Mouse (Mus musculus): ENCODE measurements at regions not wholly inside any gene's neighbourhood (a gene's known extent, or its start where the extent isn't known, plus 50 kb on each side); places are given as distances from the start of the nearest gene placed in this dataset.

DNA sequence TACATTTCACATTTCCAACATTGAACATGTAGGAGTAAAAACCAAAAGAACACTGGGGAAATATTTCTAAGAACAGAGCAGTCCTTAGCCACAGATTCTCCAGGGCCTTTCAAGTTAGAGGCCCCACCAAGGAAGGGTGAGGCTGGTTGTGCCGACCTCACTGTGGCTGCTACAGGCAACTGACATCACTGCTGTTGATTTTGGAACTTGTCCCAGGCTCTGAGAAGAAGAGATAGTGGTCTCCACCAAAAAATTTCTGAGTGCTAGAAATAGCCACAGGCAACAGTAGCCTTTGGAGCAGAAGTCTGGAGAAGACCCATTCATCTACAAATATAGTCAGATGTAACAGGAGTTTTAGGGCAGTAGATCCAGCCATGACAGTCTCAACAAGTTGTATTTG, 959.7 kb upstream of the Lrrc6 start:
- no peak for TF ChIP-seq CTCF (IDR thresholded peaks at IDR 0.05; ENCODE audit: low read depth, low read length)
- TF ChIP-seq POLR2A (IDR thresholded peaks at IDR 0.05; ENCODE audit: borderline replicate concordance, low read depth, low read length) = no peak
- no peak overlapping the region for H3K27ac ChIP-seq (ENCODE audit: insufficient read depth, low read depth, low read length)
- H3K4me1 ChIP-seq (ENCODE audit: control insufficient read depth, insufficient read depth, low read length) = peaks cover 4% of the 10 kb centered on the region
- H3K4me3 ChIP-seq (ENCODE audit: insufficient read depth, low read length) = no peak overlapping the region

DNA sequence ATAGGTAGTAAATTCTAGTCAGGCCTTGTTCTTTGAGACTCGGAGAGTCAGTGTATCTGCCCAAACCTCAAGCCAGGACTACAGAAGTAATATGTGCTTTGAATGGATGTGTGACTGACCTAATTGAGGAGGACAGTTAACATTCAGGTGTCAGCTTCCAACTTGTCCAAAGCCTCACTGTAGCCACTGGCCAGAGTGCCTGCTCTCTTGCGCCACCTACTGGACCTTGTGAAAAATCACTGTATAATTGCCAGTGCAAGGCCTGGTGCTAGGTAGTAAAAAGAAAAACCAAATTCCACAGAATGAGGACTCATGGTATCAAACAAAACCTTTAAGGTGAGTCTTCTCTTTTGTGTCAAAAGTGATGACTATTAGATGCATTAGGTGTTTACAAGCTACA, 933.6 kb upstream of the Lrrc6 start:
- TF ChIP-seq POLR2A (IDR thresholded peaks at IDR 0.05; ENCODE audit: borderline replicate concordance, low read depth, low read length) (no peak), CTCF (IDR thresholded peaks at IDR 0.05; ENCODE audit: low read depth, low read length) (peak; percentile 94)
- Histone ChIP-seq H3K4me3 (ENCODE audit: insufficient read depth, low read length) (no peak overlapping the region), H3K27ac (ENCODE audit: insufficient read depth, low read depth, low read length) (no peak overlapping the region), H3K4me1 (ENCODE audit: control insufficient read depth, insufficient read depth, low read length) (no peaks in the 10 kb centered on the region)

DNA sequence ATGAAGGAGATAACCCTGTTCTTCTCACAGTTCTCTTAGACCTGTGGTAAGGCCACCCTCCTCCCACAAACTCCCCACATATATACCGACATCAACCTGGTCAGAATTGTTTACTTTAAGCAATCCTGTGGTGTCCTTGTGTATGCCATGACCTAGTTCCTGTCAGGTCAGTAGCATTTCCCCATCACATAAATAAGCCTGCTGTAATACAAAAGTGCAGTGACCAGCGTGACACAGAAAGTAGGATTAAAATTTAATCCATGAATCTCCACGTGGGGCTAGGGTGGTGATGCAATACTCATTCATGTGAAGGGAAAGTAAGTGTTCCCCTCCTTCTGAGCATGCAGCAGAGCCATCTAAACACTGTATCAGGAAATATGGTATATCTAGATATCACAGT, 923.2 kb upstream of the Lrrc6 start:
- no peak overlapping the region for H3K4me3 ChIP-seq (ENCODE audit: insufficient read depth, low read length)
- TF ChIP-seq POLR2A (IDR thresholded peaks at IDR 0.05; ENCODE audit: borderline replicate concordance, low read depth, low read length) = no peak
- no peak for TF ChIP-seq CTCF (IDR thresholded peaks at IDR 0.05; ENCODE audit: low read depth, low read length)
- no peak overlapping the region for H3K27ac ChIP-seq (ENCODE audit: insufficient read depth, low read depth, low read length)
- peaks cover 3% of the 10 kb centered on the region; the same call in 1 of the 2 replicates for H3K4me1 ChIP-seq (ENCODE audit: control insufficient read depth, insufficient read depth, low read length)

DNA sequence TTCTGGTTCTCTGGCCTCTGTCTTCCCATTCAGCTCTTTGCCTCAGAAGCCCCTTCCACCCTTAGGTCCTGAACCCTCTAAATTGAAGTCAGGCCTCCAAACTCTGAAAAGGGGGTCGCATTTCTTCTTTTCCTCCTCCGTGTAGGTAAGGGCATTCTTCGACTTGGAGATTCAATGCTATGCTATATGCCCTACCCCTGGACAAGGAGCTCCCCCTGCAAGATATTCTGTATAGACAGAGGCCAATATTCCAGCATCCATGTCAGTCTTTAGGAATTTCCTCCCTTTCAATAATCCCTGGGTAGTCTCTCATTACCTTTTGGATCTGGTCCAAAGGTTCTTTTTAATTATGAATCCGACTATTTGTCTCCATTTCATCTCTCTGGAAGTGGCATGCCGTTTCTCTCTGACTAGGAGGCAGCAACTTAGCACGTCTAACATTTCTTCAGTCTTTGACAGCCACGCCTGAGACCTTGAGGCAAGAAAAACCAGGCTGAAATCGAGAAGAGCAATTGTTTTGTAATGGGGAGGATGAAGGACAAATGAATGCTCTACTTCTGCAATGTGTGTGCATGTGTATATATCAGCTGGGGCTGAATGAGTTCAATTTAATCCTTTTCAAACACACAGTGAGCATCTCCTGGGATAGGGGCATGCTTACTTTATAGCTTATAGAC, 921.7 kb upstream of the Lrrc6 start:
- no peak overlapping the region for H3K27ac ChIP-seq (ENCODE audit: insufficient read depth, low read depth, low read length)
- H3K4me3 ChIP-seq (ENCODE audit: insufficient read depth, low read length) = no peak overlapping the region
- TF ChIP-seq CTCF (IDR thresholded peaks at IDR 0.05; ENCODE audit: low read depth, low read length) = no peak
- TF ChIP-seq POLR2A (IDR thresholded peaks at IDR 0.05; ENCODE audit: borderline replicate concordance, low read depth, low read length) = no peak
- peaks cover 3% of the 10 kb centered on the region; the same call in 1 of the 2 replicates for H3K4me1 ChIP-seq (ENCODE audit: control insufficient read depth, insufficient read depth, low read length)

DNA sequence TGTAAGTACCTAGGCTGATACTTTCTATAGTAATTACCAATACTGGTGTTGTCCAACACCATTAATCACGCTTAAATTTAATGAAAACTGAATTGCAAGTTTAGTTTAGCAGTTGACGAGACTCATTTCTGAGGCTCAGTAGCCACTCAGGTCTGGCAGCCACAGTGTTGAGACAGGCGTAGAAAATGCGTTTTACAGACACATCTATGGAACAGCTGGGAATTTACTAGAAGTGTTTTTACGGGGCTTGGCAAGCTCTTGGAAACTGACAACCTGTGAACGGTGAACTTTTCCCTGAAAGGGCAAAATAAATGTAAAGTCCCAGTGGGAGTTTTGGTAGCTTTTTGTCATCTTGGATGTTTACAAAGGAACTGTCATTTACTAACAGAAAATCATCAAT, 920.1 kb upstream of the Lrrc6 start:
- peaks cover 4% of the 10 kb centered on the region for H3K4me1 ChIP-seq (ENCODE audit: control insufficient read depth, insufficient read depth, low read length)
- TF ChIP-seq POLR2A (IDR thresholded peaks at IDR 0.05; ENCODE audit: borderline replicate concordance, low read depth, low read length) (no peak), CTCF (IDR thresholded peaks at IDR 0.05; ENCODE audit: low read depth, low read length) (no peak)

DNA sequence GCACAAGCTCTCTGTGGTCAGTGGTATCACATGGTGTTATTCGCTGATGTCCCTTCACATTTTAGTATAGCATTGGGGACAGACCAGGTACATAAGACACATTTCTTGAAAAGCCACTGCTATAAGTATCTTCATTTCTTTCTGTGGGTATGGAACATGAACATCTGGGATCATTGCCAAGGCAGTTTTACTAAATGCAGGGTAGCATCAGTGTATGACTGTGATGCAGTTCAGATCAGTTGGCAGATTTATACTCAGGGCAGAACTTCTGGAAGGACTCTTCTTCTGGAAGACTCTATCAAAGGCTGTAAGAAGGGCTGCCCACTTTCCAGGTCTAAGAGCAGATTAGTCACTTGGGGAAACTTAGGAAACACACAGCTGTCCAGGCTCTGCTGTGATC, 919.0 kb upstream of the Lrrc6 start:
- no peak overlapping the region for H3K4me3 ChIP-seq (ENCODE audit: insufficient read depth, low read length)
- no peak for TF ChIP-seq POLR2A (IDR thresholded peaks at IDR 0.05; ENCODE audit: borderline replicate concordance, low read depth, low read length)
- TF ChIP-seq CTCF (IDR thresholded peaks at IDR 0.05; ENCODE audit: low read depth, low read length) = no peak
- no peak overlapping the region for H3K27ac ChIP-seq (ENCODE audit: insufficient read depth, low read depth, low read length)
- H3K4me1 ChIP-seq (ENCODE audit: control insufficient read depth, insufficient read depth, low read length) = peaks cover 14% of the 10 kb centered on the region

More for the DNA sequence above, 920.1 kb upstream of the Lrrc6 start:
- H3K27ac ChIP-seq (ENCODE audit: insufficient read depth, low read depth, low read length) = no peak overlapping the region
- H3K4me3 ChIP-seq (ENCODE audit: insufficient read depth, low read length) = no peak overlapping the region

DNA sequence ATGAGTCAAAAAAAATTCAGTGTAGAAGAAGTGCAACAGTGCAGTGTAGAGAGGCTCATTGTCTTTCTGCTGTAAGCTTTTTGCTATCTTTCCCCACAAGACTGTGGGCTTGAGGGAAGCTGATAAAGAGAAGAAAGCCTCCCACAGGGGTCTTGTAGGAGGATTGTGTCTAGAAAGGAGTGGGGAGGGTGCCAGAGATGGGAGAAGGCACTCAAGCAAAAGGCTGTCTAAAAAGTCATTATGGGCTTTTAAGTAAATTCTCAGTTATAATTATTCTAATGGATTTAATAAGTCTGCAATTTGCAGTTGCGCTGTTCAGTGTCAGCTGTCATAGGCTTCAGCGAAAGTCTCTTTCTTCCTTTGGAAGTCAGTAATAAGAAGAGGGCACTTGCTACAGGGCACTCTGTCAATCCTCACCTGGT, 917.0 kb upstream of the Lrrc6 start:
- no peak overlapping the region for H3K4me3 ChIP-seq (ENCODE audit: insufficient read depth, low read length)
- peaks cover 31% of the 10 kb centered on the region for H3K4me1 ChIP-seq (ENCODE audit: control insufficient read depth, insufficient read depth, low read length)
- TF ChIP-seq POLR2A (IDR thresholded peaks at IDR 0.05; ENCODE audit: borderline replicate concordance, low read depth, low read length) (no peak), CTCF (IDR thresholded peaks at IDR 0.05; ENCODE audit: low read depth, low read length) (no peak)
- H3K27ac ChIP-seq (ENCODE audit: insufficient read depth, low read depth, low read length) = no peak overlapping the region

DNA sequence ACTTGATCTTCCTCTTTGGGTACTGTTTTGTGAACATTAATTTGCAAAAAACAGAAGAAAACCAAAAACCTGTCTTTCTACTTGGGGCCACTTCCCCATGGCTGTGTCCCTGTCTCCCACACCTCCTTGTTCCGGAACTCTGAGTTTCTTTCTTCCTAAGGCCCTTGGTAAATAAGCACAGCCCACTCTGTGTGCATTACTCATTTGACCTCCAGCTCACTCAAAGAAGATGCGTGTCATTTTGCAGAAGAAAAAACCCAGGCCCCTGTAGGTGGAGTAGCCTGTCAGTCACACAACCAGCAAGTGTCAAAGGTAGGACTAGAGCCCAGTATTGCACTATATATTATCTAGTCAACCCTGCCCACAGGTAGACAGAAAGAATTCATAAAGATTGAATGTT, 915.1 kb upstream of the Lrrc6 start:
- peaks cover 39% of the 10 kb centered on the region for H3K4me1 ChIP-seq (ENCODE audit: control insufficient read depth, insufficient read depth, low read length)
- TF ChIP-seq POLR2A (IDR thresholded peaks at IDR 0.05; ENCODE audit: borderline replicate concordance, low read depth, low read length) (no peak), CTCF (IDR thresholded peaks at IDR 0.05; ENCODE audit: low read depth, low read length) (no peak)
- H3K27ac ChIP-seq (ENCODE audit: insufficient read depth, low read depth, low read length) = no peak overlapping the region
- H3K4me3 ChIP-seq (ENCODE audit: insufficient read depth, low read length) = no peak overlapping the region

DNA sequence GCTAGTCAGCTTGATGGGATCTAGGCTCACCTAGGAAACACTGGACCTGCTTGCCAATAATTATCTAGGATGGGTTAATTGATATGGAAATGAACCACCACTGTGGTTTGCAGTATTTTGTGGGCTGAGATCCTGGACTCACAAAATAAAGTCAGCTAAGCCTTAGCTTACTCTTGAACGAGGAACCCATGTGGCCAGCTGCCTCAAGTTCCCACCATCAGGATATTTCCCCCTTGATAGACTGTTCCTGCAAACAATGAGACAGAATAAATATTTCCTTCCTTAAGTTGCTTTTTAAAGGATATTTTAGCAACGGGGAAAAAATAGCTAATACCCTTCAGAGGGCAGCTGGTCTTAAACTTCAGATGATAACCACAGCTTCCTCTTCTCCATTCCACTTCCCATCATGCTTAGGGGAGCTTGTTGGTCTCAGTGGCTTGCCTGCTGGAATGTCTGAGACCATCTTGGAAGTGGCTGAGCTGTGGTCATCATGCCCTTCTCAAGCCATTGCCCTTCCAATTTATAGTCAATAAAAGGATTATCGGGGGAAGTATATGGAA, 913.7 kb upstream of the Lrrc6 start:
- Histone ChIP-seq H3K27ac (ENCODE audit: insufficient read depth, low read depth, low read length) (peak overlapping the region; percentile 85), H3K4me1 (ENCODE audit: control insufficient read depth, insufficient read depth, low read length) (peaks cover 37% of the 10 kb centered on the region), H3K4me3 (ENCODE audit: insufficient read depth, low read length) (no peak overlapping the region)
- TF ChIP-seq POLR2A (IDR thresholded peaks at IDR 0.05; ENCODE audit: borderline replicate concordance, low read depth, low read length) (no peak), CTCF (IDR thresholded peaks at IDR 0.05; ENCODE audit: low read depth, low read length) (no peak)

DNA sequence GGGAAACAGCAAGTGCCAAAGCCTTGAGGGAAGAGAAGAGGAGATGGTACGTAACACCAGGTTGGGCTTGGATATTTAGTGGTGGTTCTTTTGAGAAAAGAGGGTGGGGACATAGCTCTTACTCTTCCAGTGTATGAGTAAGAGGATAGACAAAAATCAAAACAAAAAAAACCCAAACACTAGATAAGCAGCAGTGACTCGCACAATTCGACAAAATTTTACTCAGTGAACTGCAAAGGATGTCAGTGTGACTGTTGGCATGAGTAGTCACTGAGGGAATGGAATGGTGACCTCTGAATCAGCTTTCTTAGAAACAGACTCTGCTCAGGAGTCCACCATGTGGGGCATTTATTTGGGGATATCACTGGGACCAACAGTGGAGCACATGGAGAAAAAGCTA, 912.9 kb upstream of the Lrrc6 start:
- peaks cover 37% of the 10 kb centered on the region for H3K4me1 ChIP-seq (ENCODE audit: control insufficient read depth, insufficient read depth, low read length)

More for the DNA sequence above, 912.9 kb upstream of the Lrrc6 start:
- Histone ChIP-seq H3K4me3 (ENCODE audit: insufficient read depth, low read length) (no peak overlapping the region), H3K27ac (ENCODE audit: insufficient read depth, low read depth, low read length) (peak overlapping the region; percentile 85)
- no peak for TF ChIP-seq POLR2A (IDR thresholded peaks at IDR 0.05; ENCODE audit: borderline replicate concordance, low read depth, low read length)
- no peak for TF ChIP-seq CTCF (IDR thresholded peaks at IDR 0.05; ENCODE audit: low read depth, low read length)
